Mouse (Mus musculus) monocyte, adult 2 months (primary cell): Measurements from ENCODE around the gene Itgb4.

Source experiments
- DNase-seq, 2 experiments: peaks; one replicate each; pipeline ENCODE4 v3.0.0; 2022; ENCODE audit warnings: low spot score in 2 of 2, low read depth in 1 of 2

Gene Itgb4

GRCm38 (mm10) chr11:115970006-115970673, 4.4 kb upstream of the Itgb4 start:
- no peak for DNase-seq

GRCm38 (mm10) chr11:115971016-115971415, 3.5 kb upstream of the Itgb4 start:
- no peak for DNase-seq

GRCm38 (mm10) chr11:115975083-115975420, 543 bp downstream of the Itgb4 start:
- no peak for DNase-seq

- no peak for DNase-seq
Measured at GRCm38 (mm10) chr11:115975544-115975943, 1.0 kb downstream of the Itgb4 start.

- DNase-seq = no peak
Measured at GRCm38 (mm10) chr11:115982472-115982871, 8.0 kb downstream of the Itgb4 start.

- DNase-seq = no peak
Measured at GRCm38 (mm10) chr11:115983291-115983690, 8.8 kb downstream of the Itgb4 start.

GRCm38 (mm10) chr11:115989686-115990085, 15.2 kb downstream of the Itgb4 start:
- no peak for DNase-seq

GRCm38 (mm10) chr11:115992098-115992497, 17.6 kb downstream of the Itgb4 start:
- DNase-seq = no peak

GRCm38 (mm10) chr11:115995256-115995655, 20.7 kb downstream of the Itgb4 start:
- DNase-seq = no peak

- DNase-seq = no peak
Measured at GRCm38 (mm10) chr11:115997047-115997446, 22.5 kb downstream of the Itgb4 start.

GRCm38 (mm10) chr11:115997662-115998061, 23.2 kb downstream of the Itgb4 start:
- DNase-seq = no peak

- no peak for DNase-seq
Measured at GRCm38 (mm10) chr11:115999027-115999426, 24.5 kb downstream of the Itgb4 start.

- DNase-seq = peak in 1 of 2 experiments; percentile 46
Measured at GRCm38 (mm10) chr11:115999538-116000143, 25.1 kb downstream of the Itgb4 start.

GRCm38 (mm10) chr11:116000607-116001006, 26.1 kb downstream of the Itgb4 start:
- DNase-seq = no peak

GRCm38 (mm10) chr11:116001725-116002124, 27.2 kb downstream of the Itgb4 start:
- DNase-seq = no peak

GRCm38 (mm10) chr11:116002894-116003293, 28.4 kb downstream of the Itgb4 start:
- DNase-seq = no peak

GRCm38 (mm10) chr11:116004186-116004823, 29.8 kb downstream of the Itgb4 start:
- no peak for DNase-seq

- peak in 1 of 2 experiments; percentile 41 for DNase-seq
Measured at GRCm38 (mm10) chr11:116004840-116005700, 30.6 kb downstream of the Itgb4 start.

GRCm38 (mm10) chr11:116005701-116006419, 31.4 kb downstream of the Itgb4 start:
- DNase-seq = no peak

GRCm38 (mm10) chr11:116007095-116007850, 32.8 kb downstream of the Itgb4 start:
- DNase-seq = no peak
